Mouse (Mus musculus): Measurements from ENCODE around the gene Psmb5.
"Not testable (repeated sequence)": the region's sequence is repeated elsewhere in the genome, so short reads cannot be mapped to it uniquely, and the experiment has no call there.

Psmb5 gene

DNA sequence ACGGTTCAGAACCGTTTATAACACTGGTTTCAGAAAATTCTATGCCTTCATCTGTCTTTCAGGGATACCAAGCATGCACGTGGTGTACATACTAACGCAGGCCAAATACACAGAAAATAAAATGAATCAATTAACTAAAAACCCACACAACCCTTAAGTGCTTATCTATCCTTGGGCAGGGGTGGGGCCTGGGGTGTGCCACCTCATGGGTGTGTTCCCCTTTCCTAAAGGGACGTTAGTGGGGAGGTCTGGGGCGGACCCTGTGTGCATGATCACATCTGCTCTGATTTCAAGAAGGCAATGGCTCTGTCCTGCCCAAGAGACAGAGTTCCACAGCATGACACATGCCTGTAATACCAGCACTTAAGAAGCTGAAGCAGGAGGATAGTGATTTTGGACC, 5.5 kb upstream of the Psmb5 start:
- Histone ChIP-seq H3K36me3 (ENCODE audit: insufficient read depth, low read length) (no peaks in the 10 kb centered on the region), H3K4me3 (replicated peaks; ENCODE audit: low read length) (no peak overlapping the region), H3K27me3 (ENCODE audit: insufficient read depth, low read length) (peaks cover 35% of the 10 kb centered on the region), H3K4me1 (replicated peaks; ENCODE audit: low read depth, low read length) (peaks cover 20% of the 10 kb centered on the region), H3K9me3 (ENCODE audit: low read length) (no peaks in the 10 kb centered on the region; the same call in 1 of the 2 replicates)
- no peak for TF ChIP-seq NANOG (IDR thresholded peaks at IDR 0.05; ENCODE audit: borderline replicate concordance, low read length)
- no peak for TF ChIP-seq POU5F1 (IDR thresholded peaks at IDR 0.05; ENCODE audit: borderline replicate concordance, low read length)
- TF ChIP-seq CTCF (conservative IDR thresholded peaks at IDR 0.05; ENCODE audit: low read length) = no peak

DNA sequence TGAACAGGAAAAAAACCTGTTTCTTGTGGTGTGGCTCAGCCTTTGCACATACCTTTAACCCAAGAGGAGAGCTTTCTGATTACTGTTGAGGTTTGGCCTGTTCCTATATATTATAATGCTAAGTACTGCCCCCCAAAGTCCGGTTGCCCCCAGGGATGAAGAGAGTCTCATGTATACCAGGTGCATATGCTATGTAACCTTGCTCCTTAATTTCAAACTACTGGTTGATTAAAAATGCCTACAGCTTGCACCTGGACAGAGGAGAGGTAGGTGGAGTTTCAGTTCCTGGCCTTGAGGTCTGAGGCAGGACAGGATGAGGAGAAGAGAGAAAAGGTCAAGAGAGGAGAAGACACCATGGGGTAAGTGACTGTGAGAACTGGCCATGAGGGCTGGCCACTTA, 3.3 kb upstream of the Psmb5 start, which contains the start of gene Psmb11:
TSS of gene Psmb11 (plus strand) at position 301 of the 400 bp plus-strand sequence.
- Histone ChIP-seq H3K9me3 (ENCODE audit: low read length) (no peaks in the 10 kb centered on the region; the same call in 1 of the 2 replicates), H3K4me1 (replicated peaks; ENCODE audit: low read depth, low read length) (peaks cover 24% of the 10 kb centered on the region), H3K4me3 (replicated peaks; ENCODE audit: low read length) (no peak within 1 kb of the TSS), H3K36me3 (ENCODE audit: insufficient read depth, low read length) (peaks cover 5% of the 10 kb centered on the region), H3K27me3 (ENCODE audit: insufficient read depth, low read length) (peaks cover 19% of the 10 kb centered on the region)
- TF ChIP-seq NANOG (IDR thresholded peaks at IDR 0.05; ENCODE audit: borderline replicate concordance, low read length) (no peak), POU5F1 (IDR thresholded peaks at IDR 0.05; ENCODE audit: borderline replicate concordance, low read length) (no peak), CTCF (conservative IDR thresholded peaks at IDR 0.05; ENCODE audit: low read length) (no peak)

DNA sequence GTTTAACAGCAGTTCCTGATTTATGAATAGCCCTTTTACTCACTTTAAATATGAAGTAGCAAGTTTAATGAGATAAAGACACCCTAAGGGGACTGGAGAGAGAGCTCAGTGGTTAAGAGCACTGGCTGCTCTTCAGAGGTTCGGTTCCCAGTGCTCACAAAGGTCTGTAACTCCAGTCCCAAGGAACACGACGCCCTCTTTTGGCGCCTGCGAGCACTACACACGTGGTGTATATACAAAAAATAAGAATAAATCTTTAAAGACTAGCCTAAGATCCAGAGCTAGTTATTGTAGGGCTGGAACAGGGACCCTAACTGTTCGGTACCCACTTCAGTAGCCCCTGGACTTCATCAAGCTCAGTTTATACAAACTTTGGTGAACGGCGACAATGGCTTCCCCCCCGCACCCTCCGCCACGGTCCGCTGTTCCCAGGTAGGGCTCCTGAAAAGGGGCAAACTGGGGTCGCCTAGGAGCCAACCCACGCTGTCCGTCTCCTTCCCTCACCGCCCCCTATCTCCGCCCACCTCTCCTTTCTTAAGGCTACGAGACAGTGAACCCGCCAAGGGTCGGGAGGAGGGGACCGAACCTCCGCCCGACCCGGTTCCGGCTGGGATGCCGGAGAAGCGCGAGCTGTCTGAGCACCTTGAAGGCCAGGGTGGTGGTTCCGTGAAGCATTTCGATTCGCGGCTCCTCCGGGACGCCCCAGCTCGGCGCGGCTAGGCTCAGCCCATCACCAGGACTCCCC, 498 bp downstream of the Psmb5 start:
- H3K36me3 ChIP-seq (ENCODE audit: insufficient read depth, low read length) = peaks cover 37% of the 10 kb centered on the region
- no peaks in the 10 kb centered on the region for H3K27me3 ChIP-seq (ENCODE audit: insufficient read depth, low read length)
- no peaks in the 10 kb centered on the region; the same call in 1 of the 2 replicates for H3K9me3 ChIP-seq (ENCODE audit: low read length)
- TF ChIP-seq NANOG (IDR thresholded peaks at IDR 0.05; ENCODE audit: borderline replicate concordance, low read length) = no peak
- peak; percentile 42 for TF ChIP-seq CTCF (conservative IDR thresholded peaks at IDR 0.05; ENCODE audit: low read length)
- no peak for TF ChIP-seq POU5F1 (IDR thresholded peaks at IDR 0.05; ENCODE audit: borderline replicate concordance, low read length)
- H3K4me3 ChIP-seq (replicated peaks; ENCODE audit: low read length) = peak overlapping the region; percentile 86
- H3K4me1 ChIP-seq (replicated peaks; ENCODE audit: low read depth, low read length) = peaks cover 33% of the 10 kb centered on the region

DNA sequence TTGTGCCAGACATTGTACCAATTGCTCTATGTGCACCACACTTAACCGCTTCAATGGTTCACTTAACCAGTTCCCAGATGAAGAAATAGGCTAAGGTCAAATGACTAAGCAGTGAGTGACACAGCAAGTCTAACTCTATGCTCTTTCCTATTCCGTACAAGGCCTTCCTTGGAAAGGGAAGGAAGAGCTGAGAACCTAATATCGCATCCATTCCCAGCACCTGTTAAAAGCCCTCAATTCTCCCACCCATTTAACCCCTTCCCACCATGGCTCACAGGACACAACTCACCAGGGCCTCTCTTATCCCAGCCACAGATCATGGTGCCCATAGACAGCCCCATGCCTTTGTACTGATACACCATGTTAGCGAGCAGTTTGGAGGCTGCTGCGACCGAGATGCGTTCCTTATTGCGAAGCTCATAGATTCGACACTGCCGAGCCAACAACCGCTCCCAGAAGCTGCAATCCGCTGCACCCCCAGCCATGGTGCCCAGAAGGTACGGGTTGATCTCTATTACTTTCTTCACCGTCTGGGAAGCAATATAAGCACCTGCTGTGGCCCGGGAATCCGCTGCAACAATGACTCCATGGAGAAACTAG, 1.5 kb downstream of the Psmb5 start:
- peaks cover 47% of the 10 kb centered on the region for H3K36me3 ChIP-seq (ENCODE audit: insufficient read depth, low read length)
- H3K9me3 ChIP-seq (ENCODE audit: low read length) = no peaks in the 10 kb centered on the region; the same call in 1 of the 2 replicates
- H3K4me3 ChIP-seq (replicated peaks; ENCODE audit: low read length) = peak overlapping the region; percentile 86
- TF ChIP-seq NANOG (IDR thresholded peaks at IDR 0.05; ENCODE audit: borderline replicate concordance, low read length) (no peak), CTCF (conservative IDR thresholded peaks at IDR 0.05; ENCODE audit: low read length) (no peak), POU5F1 (IDR thresholded peaks at IDR 0.05; ENCODE audit: borderline replicate concordance, low read length) (no peak)
- H3K4me1 ChIP-seq (replicated peaks; ENCODE audit: low read depth, low read length) = peaks cover 33% of the 10 kb centered on the region
- no peaks in the 10 kb centered on the region for H3K27me3 ChIP-seq (ENCODE audit: insufficient read depth, low read length)

DNA sequence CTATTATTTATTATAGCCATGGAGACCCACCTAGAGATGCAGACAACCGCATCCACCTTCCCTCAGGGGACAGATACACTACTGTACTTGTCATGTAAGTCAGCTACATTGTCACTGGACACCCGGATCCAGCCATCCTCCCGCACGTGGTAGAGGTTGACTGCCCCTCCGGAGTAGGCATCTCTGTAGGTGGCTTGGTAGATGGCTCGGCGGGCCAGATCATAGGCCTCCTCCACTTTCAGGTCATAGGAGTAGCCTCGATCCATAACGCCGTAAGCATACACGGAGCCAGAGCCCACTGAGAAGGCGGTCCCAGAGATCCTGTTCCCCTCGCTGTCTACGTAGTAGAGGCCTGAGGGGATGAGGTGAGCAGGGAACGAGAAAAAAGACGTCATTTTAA, 3.7 kb downstream of the Psmb5 start:
- H3K27me3 ChIP-seq (ENCODE audit: insufficient read depth, low read length) = not testable (repeated sequence)

DNA sequence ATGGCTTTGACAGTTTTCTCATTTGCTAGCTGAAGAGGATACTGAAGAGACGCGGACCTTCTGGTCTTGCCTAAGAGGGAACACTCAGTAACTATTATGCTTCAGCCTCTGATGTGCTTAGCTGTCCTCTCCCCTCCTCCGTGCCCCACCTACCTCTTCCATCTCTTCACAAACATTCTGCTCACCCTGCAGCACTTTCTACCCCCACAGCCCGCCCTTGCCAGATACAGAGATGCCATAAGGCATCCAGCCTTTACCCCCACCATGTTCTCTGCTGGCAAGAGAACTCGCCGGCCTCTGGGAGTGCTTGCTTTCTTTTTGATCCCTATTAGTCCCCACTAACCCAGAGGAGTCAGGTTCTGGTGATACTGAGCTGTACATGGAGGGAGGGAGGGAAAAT, 7.2 kb downstream of the Psmb5 start:
- H3K36me3 ChIP-seq (ENCODE audit: insufficient read depth, low read length) = peaks cover 51% of the 10 kb centered on the region
- no peak for TF ChIP-seq CTCF (conservative IDR thresholded peaks at IDR 0.05; ENCODE audit: low read length)
- TF ChIP-seq NANOG (IDR thresholded peaks at IDR 0.05; ENCODE audit: borderline replicate concordance, low read length) = no peak
- TF ChIP-seq POU5F1 (IDR thresholded peaks at IDR 0.05; ENCODE audit: borderline replicate concordance, low read length) = no peak
- no peaks in the 10 kb centered on the region for H3K9me3 ChIP-seq (ENCODE audit: low read length)
- H3K4me3 ChIP-seq (replicated peaks; ENCODE audit: low read length) = no peak overlapping the region
- peaks cover 52% of the 10 kb centered on the region for H3K4me1 ChIP-seq (replicated peaks; ENCODE audit: low read depth, low read length)
- H3K27me3 ChIP-seq (ENCODE audit: insufficient read depth, low read length) = no peaks in the 10 kb centered on the region

More for the DNA sequence above, 3.7 kb downstream of the Psmb5 start:
- Histone ChIP-seq H3K36me3 (ENCODE audit: insufficient read depth, low read length) (peaks cover 60% of the 10 kb centered on the region), H3K4me1 (replicated peaks; ENCODE audit: low read depth, low read length) (peaks cover 52% of the 10 kb centered on the region)
- H3K4me3 ChIP-seq (replicated peaks; ENCODE audit: low read length); H3K9me3 ChIP-seq (ENCODE audit: low read length): not testable (repeated sequence)

DNA sequence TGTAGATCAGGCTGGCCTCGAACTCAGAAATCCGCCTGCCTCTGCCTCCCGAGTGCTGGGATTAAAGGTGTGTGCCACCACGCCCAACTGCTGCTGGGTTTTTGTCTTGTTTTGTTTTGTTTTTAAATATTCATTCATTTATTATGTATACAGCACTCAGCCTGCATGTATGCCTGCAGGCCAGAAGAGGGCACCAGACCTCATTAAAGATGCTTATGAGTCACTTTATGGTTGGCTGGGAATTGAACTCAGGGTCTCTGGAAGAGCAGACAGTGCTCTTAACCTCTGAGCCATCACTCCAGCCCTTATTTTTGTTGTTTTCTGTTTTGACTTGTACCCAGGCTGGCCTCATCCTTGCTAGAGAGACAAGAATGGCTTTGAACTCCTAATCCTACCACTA, 7.9 kb downstream of the Psmb5 start:
- no peaks in the 10 kb centered on the region for H3K27me3 ChIP-seq (ENCODE audit: insufficient read depth, low read length)
- TF ChIP-seq CTCF (conservative IDR thresholded peaks at IDR 0.05; ENCODE audit: low read length) (peak; percentile 66), NANOG (IDR thresholded peaks at IDR 0.05; ENCODE audit: borderline replicate concordance, low read length) (no peak), POU5F1 (IDR thresholded peaks at IDR 0.05; ENCODE audit: borderline replicate concordance, low read length) (no peak)
- peaks cover 44% of the 10 kb centered on the region for H3K36me3 ChIP-seq (ENCODE audit: insufficient read depth, low read length)
- peaks cover 54% of the 10 kb centered on the region for H3K4me1 ChIP-seq (replicated peaks; ENCODE audit: low read depth, low read length)
- no peaks in the 10 kb centered on the region for H3K9me3 ChIP-seq (ENCODE audit: low read length)
- H3K4me3 ChIP-seq (replicated peaks; ENCODE audit: low read length) = no peak overlapping the region

DNA sequence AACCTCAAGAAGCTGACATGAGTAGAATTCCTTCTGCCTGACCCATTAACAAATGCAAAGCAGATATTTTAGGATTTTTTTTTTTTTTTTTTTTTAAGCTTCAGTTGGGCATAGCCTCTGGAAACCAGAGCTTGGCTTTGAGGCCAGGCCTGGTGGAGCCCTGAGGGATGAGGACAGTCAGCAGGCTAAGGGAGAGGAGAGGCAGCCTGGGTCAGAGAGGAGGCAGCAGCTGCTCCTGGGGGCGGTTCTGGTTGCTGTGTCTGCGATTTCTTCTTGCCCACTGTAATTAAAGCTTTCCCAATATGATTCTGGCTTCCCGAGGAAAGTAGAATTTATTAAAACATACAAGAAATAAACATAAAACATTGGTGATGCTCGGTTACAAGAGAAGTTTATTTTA, 8.6 kb downstream of the Psmb5 start:
- peaks cover 54% of the 10 kb centered on the region for H3K4me1 ChIP-seq (replicated peaks; ENCODE audit: low read depth, low read length)
- no peak overlapping the region for H3K4me3 ChIP-seq (replicated peaks; ENCODE audit: low read length)
- no peaks in the 10 kb centered on the region for H3K27me3 ChIP-seq (ENCODE audit: insufficient read depth, low read length)
- peaks cover 37% of the 10 kb centered on the region for H3K36me3 ChIP-seq (ENCODE audit: insufficient read depth, low read length)
- no peaks in the 10 kb centered on the region for H3K9me3 ChIP-seq (ENCODE audit: low read length)
- TF ChIP-seq NANOG (IDR thresholded peaks at IDR 0.05; ENCODE audit: borderline replicate concordance, low read length) = no peak
- TF ChIP-seq POU5F1 (IDR thresholded peaks at IDR 0.05; ENCODE audit: borderline replicate concordance, low read length) = no peak
- no peak for TF ChIP-seq CTCF (conservative IDR thresholded peaks at IDR 0.05; ENCODE audit: low read length)

Data from E14TG2a.4 (cell line).